Mouse (Mus musculus): Measurements from ENCODE around the gene Lgals3bp.

GRCm38 (mm10) chr11:118420261-118420660 lies 18.4 kb upstream of the Lgals3bp start:
- TF ChIP-seq CHD2 (IDR thresholded peaks at IDR 0.05; ENCODE audit: low read length) (no peak), EP300 (IDR thresholded peaks at IDR 0.05; ENCODE audit: low read length) (no peak), KAT2A (IDR thresholded peaks at IDR 0.05; ENCODE audit: insufficient replicate concordance, low read length) (no peak), CTCF (conservative IDR thresholded peaks at IDR 0.05 in 1 of 2, IDR thresholded peaks at IDR 0.05 in 1 of 2; ENCODE audit: low read depth in 2 of 2, low read length in 2 of 2) (no peak), POLR2AphosphoS2 (IDR thresholded peaks at IDR 0.05; ENCODE audit: low read depth, low read length) (no peak), CHD1 (IDR thresholded peaks at IDR 0.05; ENCODE audit: low read depth, low read length) (no peak), MXI1 (IDR thresholded peaks at IDR 0.05; ENCODE audit: low read depth, low read length) (no peak), USF2 (conservative IDR thresholded peaks at IDR 0.05; ENCODE audit: low read depth, low read length) (no peak), E2F4 (IDR thresholded peaks at IDR 0.05; ENCODE audit: insufficient replicate concordance, low read depth, low read length) (no peak)

Data from CH12.LX (cell line).